Mouse (Mus musculus): Measurements from ENCODE around the gene Actn3.

GRCm38 (mm10) chr19:4828444-4829114 is 49.1 kb downstream of the Actn3 start:
- TF ChIP-seq TAL1 (IDR thresholded peaks at IDR 0.05; ENCODE audit: low read length) (no peak), GATA1 (IDR thresholded peaks at IDR 0.05; ENCODE audit: low read length) (no peak)

All from erythroblast, embryonic 14.5 days (primary cell).